Mouse (Mus musculus): Measurements from ENCODE around the gene Fkbp14.

DNA sequence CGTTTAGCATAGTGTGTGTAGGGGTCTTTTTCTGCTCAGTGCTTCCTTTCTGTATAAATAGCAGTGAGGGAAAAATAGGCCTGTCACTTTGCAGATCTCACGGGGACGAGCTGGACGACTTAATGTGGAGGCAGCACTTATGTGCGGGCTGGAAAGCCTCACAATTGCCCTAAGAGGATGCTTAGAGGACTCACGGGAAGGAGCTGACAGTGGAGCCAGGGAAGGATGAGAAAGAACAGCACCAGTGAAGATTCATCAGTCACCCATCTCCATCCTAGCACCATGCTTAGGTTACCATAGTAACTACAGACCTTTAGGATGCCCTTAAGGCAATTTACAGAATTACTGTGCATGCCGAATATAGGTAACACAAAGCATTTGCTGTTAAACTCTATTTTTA lies 27.3 kb downstream of the Fkbp14 start:
- TF ChIP-seq CTCF (conservative IDR thresholded peaks at IDR 0.05; ENCODE audit: low read length) = no peak
- TF ChIP-seq NANOG (IDR thresholded peaks at IDR 0.05; ENCODE audit: borderline replicate concordance, low read length) = no peak
